Mouse (Mus musculus): ENCODE data around the gene Gm11034.

DNA sequence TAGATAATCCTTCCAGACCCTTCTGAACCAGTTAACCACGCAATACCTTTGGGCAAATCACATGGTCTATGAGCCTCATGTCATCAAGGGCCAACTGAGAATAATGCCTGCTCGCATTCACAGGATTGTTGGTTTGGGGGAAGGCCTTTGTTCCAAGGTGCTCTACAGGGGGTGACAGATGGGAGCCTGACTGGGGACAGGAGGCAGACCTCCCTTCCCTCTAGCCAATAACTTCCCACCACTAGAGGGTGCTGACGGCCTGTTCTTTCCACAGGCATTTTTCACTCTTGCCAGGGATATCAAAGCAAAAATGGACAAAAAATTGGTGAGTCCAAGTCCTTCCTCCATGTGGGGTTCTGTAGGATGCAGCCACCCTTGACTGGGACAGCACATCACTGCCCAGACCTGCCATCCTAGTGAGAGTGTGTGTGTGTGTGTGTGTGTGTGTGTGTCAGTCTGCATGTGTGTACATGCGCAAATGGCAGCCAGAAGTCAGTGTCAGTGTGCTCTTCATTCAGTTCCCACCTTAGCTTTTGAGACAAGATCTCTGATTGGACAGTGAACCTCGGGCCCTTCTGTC, 36.0 kb downstream of the Gm11034 start:
- TF ChIP-seq RAD21 (IDR thresholded peaks at IDR 0.05; ENCODE audit: low read depth, low read length) (peak; percentile 91), CTCF (conservative IDR thresholded peaks at IDR 0.05 in 1 of 2, IDR thresholded peaks at IDR 0.05 in 1 of 2; ENCODE audit: low read depth in 2 of 2, low read length in 2 of 2) (peak; percentile 66 to 86), TBP (conservative IDR thresholded peaks at IDR 0.05; ENCODE audit: low read depth, low read length) (no peak), MYC (IDR thresholded peaks at IDR 0.05; ENCODE audit: low read depth, low read length) (no peak), CHD2 (IDR thresholded peaks at IDR 0.05; ENCODE audit: low read length) (no peak)

Data from CH12.LX (cell line).